Mouse (Mus musculus) gastrocnemius, postnatal 25 days (tissue): ENCODE data around the gene Igf1r. TPM values are rescaled to one million over a fixed set of nuclear protein-coding genes. Genes with fewer than 3 reads are reported as not detected.

ENCODE experiments used
- DNase-seq: peaks from one replicate; pipeline ENCODE4 v3.0.0; 2022
- total RNA-seq, 2 experiments: library from RNA; stranded (reverse); gene quantifications; 1 replicate in 1 of 2; 2 replicates in 1 of 2; pipeline ENCODE4 v1.2.3; 2021

Igf1r gene
- total RNA-seq, 2 experiments from 2014 or later: 9.5 to 9.6 TPM

- DNase-seq: no peak
These were observed 167.0 kb downstream of the Igf1r start for GRCm38 (mm10) chr7:68119605-68120004.

GRCm38 (mm10) chr7:68122418-68122817 lies 169.8 kb downstream of the Igf1r start:
- DNase-seq: no peak

DNA sequence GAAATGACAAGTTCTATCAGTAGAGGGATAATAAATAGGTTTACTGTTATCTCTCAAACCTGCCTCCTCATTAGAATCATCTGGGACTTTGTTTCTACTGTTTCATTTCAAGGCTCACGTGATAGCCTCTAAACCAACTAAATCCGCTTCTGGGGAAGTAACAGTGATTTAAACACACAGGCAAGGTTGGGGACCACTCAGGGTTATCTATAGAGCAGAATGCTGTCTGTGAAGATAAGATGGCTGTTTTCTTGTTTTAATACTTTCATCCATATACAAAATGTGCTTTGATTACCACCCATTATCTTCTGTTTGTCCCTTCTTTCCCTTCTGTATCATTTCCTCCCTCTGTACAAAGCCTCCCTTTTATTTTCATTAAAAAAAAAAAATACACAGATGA lies 172.7 kb downstream of the Igf1r start:
- no peak for DNase-seq

GRCm38 (mm10) chr7:68127799-68128261 lies 175.2 kb downstream of the Igf1r start:
- peak; percentile 46 for DNase-seq

- DNase-seq: no peak
These were observed 175.6 kb downstream of the Igf1r start for GRCm38 (mm10) chr7:68128271-68128674.

- peak; percentile 97 for DNase-seq
These were observed 176.5 kb downstream of the Igf1r start for GRCm38 (mm10) chr7:68129077-68129511.

GRCm38 (mm10) chr7:68129546-68130253 lies 177.1 kb downstream of the Igf1r start:
- peak; percentile 86 for DNase-seq

GRCm38 (mm10) chr7:68130950-68131580 lies 178.4 kb downstream of the Igf1r start:
- no peak for DNase-seq

DNA sequence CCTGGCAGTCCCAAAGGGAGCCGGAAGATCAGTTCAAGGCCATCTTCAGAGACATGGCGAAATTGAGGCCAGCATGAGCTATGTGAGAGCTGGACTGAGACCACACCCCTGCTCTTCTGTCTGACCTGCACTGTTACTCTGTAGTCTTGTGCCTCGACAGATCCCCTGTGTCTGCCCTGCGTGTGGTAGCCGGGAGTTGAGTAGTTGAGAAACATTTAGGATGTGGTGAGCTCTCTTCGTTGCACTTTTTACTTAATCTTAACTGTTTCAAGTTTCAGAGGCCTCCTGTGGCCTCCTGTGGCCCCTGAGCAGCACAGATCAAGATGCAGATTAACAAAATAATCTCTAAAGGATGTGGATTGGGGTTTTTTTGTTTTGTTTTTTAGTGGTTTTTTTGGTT lies 181.1 kb downstream of the Igf1r start:
- DNase-seq: no peak

- peak; percentile 54 for DNase-seq
These were observed 182.3 kb downstream of the Igf1r start for GRCm38 (mm10) chr7:68134948-68135347.

DNA sequence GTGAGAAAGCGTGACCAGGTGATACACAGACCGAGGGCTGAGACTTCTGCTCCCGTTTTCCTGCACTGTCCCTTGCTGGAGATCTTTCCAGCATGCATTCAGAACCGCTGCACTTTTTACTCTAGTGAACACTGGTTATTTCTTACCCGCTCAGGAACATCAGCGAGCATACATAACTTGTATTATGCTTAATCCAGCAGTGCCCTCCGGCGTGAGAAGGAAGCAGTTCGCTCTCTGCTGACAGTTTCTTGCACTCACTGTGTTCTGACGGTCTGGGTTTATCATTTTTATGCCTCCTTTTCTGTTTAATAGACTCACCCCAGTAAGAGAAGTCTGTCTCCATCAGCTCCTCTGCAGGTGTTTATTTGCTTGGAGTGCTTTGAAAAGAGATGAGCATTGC lies 183.4 kb downstream of the Igf1r start:
- DNase-seq: no peak

- DNase-seq: no peak
These were observed 186.8 kb downstream of the Igf1r start for GRCm38 (mm10) chr7:68139384-68139783.

- DNase-seq: no peak
These were observed 187.6 kb downstream of the Igf1r start for GRCm38 (mm10) chr7:68140041-68140807.

DNA sequence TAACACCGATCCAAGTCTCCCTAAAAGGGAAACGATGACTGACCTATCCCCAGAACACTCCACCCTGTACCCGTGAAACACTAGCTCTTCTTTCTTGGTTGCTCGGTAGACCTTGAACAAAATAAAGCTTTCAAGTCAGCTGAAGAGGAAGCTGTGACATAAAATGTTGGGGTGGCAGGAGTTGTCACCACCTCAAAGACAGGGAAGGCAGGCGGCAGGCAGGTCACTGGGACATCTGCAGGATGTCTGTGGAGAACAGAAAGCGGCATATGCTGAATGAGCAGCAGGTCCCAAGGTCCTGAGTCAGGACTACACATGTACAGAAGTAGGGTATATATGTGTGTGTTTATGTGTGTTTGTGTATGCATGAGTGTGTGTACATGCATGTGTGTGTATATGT lies 191.6 kb downstream of the Igf1r start:
- DNase-seq: no peak

GRCm38 (mm10) chr7:68148297-68149048 lies 195.8 kb downstream of the Igf1r start:
- no peak for DNase-seq

- DNase-seq: no peak
These were observed 199.3 kb downstream of the Igf1r start for GRCm38 (mm10) chr7:68151892-68152291.

DNA sequence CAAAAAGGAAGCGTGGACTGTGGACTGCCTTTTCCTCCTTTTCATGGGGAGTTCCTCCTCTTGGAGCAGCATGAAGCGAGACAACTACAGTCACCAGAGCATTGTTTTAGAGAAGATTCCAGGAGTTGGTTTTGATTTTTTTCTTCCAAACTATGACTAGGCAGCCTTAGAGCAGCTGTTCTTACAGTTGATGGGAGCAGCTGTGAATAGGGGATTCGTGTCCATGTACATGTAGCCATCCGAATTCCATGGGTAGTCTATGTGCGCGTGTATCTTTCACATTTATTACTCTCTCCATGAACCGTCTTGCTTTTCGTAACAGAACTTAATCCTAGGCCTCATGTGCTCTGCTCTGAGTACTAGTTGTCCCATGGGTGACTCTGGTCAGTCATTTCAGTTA lies 199.8 kb downstream of the Igf1r start:
- DNase-seq: no peak

DNA sequence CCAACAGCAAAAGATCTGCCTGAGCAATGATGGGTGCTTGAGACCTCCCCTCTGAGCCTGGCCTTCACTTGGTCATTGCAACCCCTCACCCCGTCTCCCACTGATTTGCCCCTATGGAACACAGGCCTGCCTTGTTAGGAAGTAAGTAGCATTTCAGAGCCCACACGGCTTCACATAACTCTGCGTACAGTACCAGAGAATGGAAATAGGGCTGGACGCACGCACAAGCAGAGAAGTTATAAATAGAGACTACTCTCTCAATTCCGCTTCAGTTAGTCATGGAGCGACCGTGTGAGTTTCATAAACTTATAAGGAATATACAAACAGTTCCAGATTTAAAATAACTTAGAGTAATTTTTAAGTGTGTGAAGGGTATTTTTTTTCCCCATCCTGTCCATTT lies 200.6 kb downstream of the Igf1r start:
- no peak for DNase-seq

GRCm38 (mm10) chr7:68154588-68154987 lies 202.0 kb downstream of the Igf1r start:
- DNase-seq: no peak

DNA sequence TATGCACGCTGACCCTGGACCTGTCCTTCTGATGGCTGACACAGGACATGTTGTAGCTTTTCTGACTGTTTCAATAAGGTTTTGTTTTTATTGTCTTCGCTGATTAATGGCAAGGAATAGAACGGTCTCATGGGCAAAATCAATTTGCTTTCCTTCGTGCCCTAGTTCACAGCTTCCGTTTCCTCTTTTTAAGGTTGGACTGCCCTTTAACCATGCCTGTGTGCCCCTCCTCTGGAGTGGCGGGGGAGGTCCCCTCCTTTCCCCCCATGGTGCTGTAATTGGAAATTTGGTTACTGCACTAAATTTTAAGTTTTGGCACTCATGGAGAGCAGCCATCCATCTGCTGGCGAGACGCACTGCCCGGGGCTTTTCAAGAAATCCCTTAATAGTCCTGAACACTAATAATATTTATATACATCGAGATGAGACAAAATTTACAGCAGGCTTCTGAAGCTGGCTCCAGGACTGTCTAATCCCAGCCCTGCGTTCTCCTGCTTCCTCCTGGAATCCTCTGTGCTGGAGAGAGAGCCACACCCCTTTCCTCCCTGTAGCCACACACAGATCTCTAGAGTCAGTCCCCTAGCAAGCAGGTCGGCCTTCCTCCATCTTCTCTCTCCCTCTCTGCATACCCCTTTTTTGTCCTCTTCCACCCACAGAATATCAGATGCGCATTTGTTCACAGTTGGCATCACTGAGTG lies 207.6 kb downstream of the Igf1r start:
- no peak for DNase-seq

DNA sequence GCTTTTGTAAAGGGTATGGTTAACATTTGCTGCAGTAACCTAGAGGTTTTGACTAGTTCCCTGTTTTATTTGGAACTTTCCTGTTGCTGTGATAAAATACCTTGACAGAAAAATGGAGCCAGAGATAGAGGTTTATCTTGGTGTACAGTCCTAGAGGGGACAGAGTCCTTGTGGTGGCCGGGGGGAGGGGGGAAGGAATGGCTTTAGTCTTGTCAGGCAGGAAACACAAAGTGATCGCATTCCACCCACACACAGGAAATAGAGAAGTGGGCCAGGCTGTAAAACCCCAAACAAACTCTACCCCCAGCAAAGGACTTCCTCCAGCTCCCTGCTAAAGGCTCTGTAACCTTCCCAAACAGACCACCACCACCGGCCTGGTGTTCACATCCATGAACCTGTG lies 211.4 kb downstream of the Igf1r start:
- DNase-seq: no peak

- no peak for DNase-seq
These were observed 220.1 kb downstream of the Igf1r start for GRCm38 (mm10) chr7:68172776-68173175.
